Mouse (Mus musculus): Measurements from ENCODE around the gene Dgkz. TPM values are rescaled to one million over a fixed set of nuclear protein-coding genes. Genes with fewer than 3 reads are reported as not detected.
A peak's percentile ranks its signal among the peaks of the same experiment; 100 is the strongest.

Dgkz gene
- polyA plus RNA-seq, 1 experiment from 2014 or later, result 18.5 TPM

- peaks cover 17% of the 10 kb centered on the region for H3K4me1 ChIP-seq
- H3K4me3 ChIP-seq, result no peak overlapping the region
- H3K9ac ChIP-seq, result no peak overlapping the region
- H3K9me3 ChIP-seq (replicated peaks), result no peaks in the 10 kb centered on the region
- no peak overlapping the region for H3K27ac ChIP-seq
- WGBS, result 82% methylated on average over 12 of the region's 12 CpGs
- H3K36me3 ChIP-seq (ENCODE audit: poor library complexity, severe bottlenecking), result no peaks in the 10 kb centered on the region
- peaks cover 6% of the 10 kb centered on the region; the same call in 1 of the 2 replicates for H3K27me3 ChIP-seq
- no peak overlapping the region for H3K4me2 ChIP-seq
- ATAC-seq, result no peak
Observed at GRCm38 (mm10) chr2:92011424-92012353, 36.0 kb upstream of the Dgkz start.

- Histone ChIP-seq H3K9ac (peak overlapping the region; percentile 76), H3K27ac (no peak overlapping the region), H3K27me3 (peaks cover 14% of the 10 kb centered on the region), H3K4me3 (peak overlapping the region; percentile 57), H3K9me3 (replicated peaks) (no peaks in the 10 kb centered on the region), H3K4me1 (peaks cover 19% of the 10 kb centered on the region), H3K4me2 (peak overlapping the region; percentile 78), H3K36me3 (ENCODE audit: poor library complexity, severe bottlenecking) (no peaks in the 10 kb centered on the region)
- 2% methylated on average over 20 of the region's 20 CpGs for WGBS
- peak; percentile 62; the same call in 1 of the 2 replicates for ATAC-seq
Observed at GRCm38 (mm10) chr2:92008623-92009404, 33.1 kb upstream of the Dgkz start.

GRCm38 (mm10) chr2:92007933-92008622, 32.4 kb upstream of the Dgkz start:
- WGBS, result under 1% methylated on average over 32 of the region's 34 CpGs
- H3K27ac ChIP-seq, result peak overlapping the region; percentile 65; the same call in 1 of the 2 replicates
- ATAC-seq, result peak; percentile 99
- peak overlapping the region; percentile 76 for H3K9ac ChIP-seq
- H3K36me3 ChIP-seq (ENCODE audit: poor library complexity, severe bottlenecking), result no peaks in the 10 kb centered on the region
- peak overlapping the region; percentile 57 for H3K4me3 ChIP-seq
- peak overlapping the region; percentile 78 for H3K4me2 ChIP-seq
- peaks cover 14% of the 10 kb centered on the region for H3K27me3 ChIP-seq
- peaks cover 19% of the 10 kb centered on the region for H3K4me1 ChIP-seq
- no peaks in the 10 kb centered on the region for H3K9me3 ChIP-seq (replicated peaks)

GRCm38 (mm10) chr2:92006983-92007921, 31.6 kb upstream of the Dgkz start:
- 1% methylated on average over 28 of the region's 28 CpGs for WGBS
- peak overlapping the region; percentile 65; the same call in 1 of the 2 replicates for H3K27ac ChIP-seq
- H3K4me3 ChIP-seq, result peak overlapping the region; percentile 57
- ATAC-seq, result 0 out of 2 replicates have a peak, but pooled peaks have one; percentile 7
- peaks cover 14% of the 10 kb centered on the region for H3K27me3 ChIP-seq
- peak overlapping the region; percentile 78 for H3K4me2 ChIP-seq
- H3K4me1 ChIP-seq, result peaks cover 19% of the 10 kb centered on the region
- H3K9ac ChIP-seq, result peak overlapping the region; percentile 76
- no peaks in the 10 kb centered on the region for H3K9me3 ChIP-seq (replicated peaks)
- H3K36me3 ChIP-seq (ENCODE audit: poor library complexity, severe bottlenecking), result no peaks in the 10 kb centered on the region

DNA sequence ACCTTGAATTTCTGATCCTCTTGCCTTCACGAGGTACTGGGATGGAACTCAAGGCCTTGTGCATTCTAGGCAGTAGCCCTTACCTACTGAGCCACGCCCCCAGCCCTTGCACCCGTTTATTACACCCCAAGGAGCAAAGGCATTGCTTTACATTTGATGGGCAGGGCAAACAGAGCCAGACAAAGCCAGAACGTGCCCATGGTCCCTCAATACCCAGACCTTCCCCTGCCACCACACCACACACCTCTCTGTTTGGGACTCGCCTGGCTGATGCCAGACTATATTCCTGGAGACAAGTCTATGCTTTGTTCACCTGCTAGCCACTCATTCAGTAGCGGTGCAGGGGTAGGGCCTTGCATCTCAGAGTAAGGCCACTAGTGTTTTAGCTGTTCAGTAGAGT, 30.8 kb upstream of the Dgkz start:
- no peaks in the 10 kb centered on the region for H3K9me3 ChIP-seq (replicated peaks)
- H3K27ac ChIP-seq, result no peak overlapping the region
- no peak for ATAC-seq
- peak overlapping the region; percentile 78 for H3K4me2 ChIP-seq
- H3K9ac ChIP-seq, result no peak overlapping the region
- peaks cover 19% of the 10 kb centered on the region for H3K4me1 ChIP-seq
- H3K4me3 ChIP-seq, result no peak overlapping the region; the same call in 1 of the 2 replicates
- no peaks in the 10 kb centered on the region for H3K36me3 ChIP-seq (ENCODE audit: poor library complexity, severe bottlenecking)
- H3K27me3 ChIP-seq, result peaks cover 14% of the 10 kb centered on the region
- 46% methylated on average over 6 of the region's 6 CpGs for WGBS

DNA sequence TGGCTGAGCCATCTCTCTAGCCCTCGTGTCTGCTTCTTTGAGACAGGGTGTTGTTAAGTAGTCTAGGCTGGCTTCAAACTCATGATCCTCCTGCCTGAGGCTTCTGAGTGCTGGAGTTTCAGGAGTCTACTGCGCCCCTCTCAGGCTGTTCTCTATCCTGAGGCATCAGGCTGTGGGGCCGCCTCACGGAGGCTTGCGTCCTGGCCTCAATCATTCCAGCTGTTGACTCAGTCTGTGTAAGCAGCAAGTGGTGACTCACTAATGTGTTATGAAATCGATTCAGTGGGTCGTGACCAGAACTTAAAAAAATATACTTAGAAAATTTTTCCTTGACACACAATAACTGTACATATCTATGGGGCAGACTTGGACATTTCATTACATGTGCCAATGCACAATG, 29.0 kb upstream of the Dgkz start:
- no peaks in the 10 kb centered on the region for H3K36me3 ChIP-seq (ENCODE audit: poor library complexity, severe bottlenecking)
- 84% methylated on average over 7 of the region's 7 CpGs for WGBS
- H3K9ac ChIP-seq, result no peak overlapping the region
- H3K27me3 ChIP-seq, result peaks cover 8% of the 10 kb centered on the region
- peaks cover 19% of the 10 kb centered on the region for H3K4me1 ChIP-seq
- no peaks in the 10 kb centered on the region for H3K9me3 ChIP-seq (replicated peaks)
- H3K27ac ChIP-seq, result no peak overlapping the region
- no peak overlapping the region for H3K4me3 ChIP-seq
- H3K4me2 ChIP-seq, result no peak overlapping the region
- no peak for ATAC-seq

DNA sequence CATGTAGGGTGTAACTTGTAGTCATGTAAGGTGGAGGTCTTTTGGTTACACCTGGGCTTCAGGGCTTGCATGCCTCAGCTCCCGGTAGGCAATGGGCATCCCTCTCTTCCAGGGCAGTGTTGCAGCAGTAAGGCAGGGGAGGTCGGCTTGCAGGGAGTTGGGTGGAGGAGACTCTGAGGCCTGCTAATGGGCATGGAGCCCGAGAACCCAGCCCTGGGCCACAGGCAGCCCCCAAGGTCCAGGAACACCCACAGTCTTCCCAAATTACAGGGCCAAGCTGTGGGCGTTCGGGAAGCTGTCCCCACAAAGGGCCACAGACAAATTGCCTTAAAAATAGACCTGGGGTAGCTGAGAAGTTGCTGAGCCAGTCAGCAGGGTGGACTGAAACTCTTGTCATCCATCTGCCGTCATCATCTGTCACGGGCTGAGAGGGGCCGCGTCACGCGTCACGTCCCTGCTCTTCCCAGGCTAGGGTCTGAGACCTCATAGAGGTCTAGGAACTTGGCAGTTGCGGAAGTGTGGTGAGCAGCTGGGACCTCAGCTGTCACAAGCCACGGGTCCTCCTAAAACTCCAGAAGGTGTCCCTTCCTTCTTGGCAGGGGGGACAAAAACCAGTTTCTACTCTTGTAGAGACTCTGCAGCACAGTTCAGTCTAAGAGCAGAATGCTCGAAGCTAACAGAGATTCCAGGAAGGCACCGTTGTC, 22.4 kb upstream of the Dgkz start:
- WGBS, result 84% methylated on average over 16 of the region's 16 CpGs
- no peak for ATAC-seq
- Histone ChIP-seq H3K4me1 (no peaks in the 10 kb centered on the region), H3K4me2 (no peak overlapping the region), H3K27me3 (no peaks in the 10 kb centered on the region), H3K27ac (no peak overlapping the region), H3K9ac (no peak overlapping the region), H3K4me3 (no peak overlapping the region), H3K36me3 (ENCODE audit: poor library complexity, severe bottlenecking) (no peaks in the 10 kb centered on the region), H3K9me3 (replicated peaks) (no peaks in the 10 kb centered on the region)

GRCm38 (mm10) chr2:91996006-91996405, 20.3 kb upstream of the Dgkz start:
- no peak for ATAC-seq
- Histone ChIP-seq H3K27ac (no peak overlapping the region), H3K27me3 (no peaks in the 10 kb centered on the region), H3K36me3 (ENCODE audit: poor library complexity, severe bottlenecking) (no peaks in the 10 kb centered on the region), H3K9me3 (replicated peaks) (no peaks in the 10 kb centered on the region), H3K9ac (no peak overlapping the region), H3K4me3 (no peak overlapping the region), H3K4me2 (no peak overlapping the region), H3K4me1 (no peaks in the 10 kb centered on the region)
- 91% methylated on average over 5 of the region's 5 CpGs for WGBS

GRCm38 (mm10) chr2:91993409-91993808, 17.7 kb upstream of the Dgkz start:
- Histone ChIP-seq H3K4me1 (no peaks in the 10 kb centered on the region), H3K36me3 (ENCODE audit: poor library complexity, severe bottlenecking) (no peaks in the 10 kb centered on the region), H3K9me3 (replicated peaks) (no peaks in the 10 kb centered on the region), H3K27ac (no peak overlapping the region), H3K9ac (no peak overlapping the region), H3K4me2 (no peak overlapping the region), H3K27me3 (no peaks in the 10 kb centered on the region), H3K4me3 (no peak overlapping the region)
- WGBS, result 57% methylated on average over 3 of the region's 3 CpGs
- ATAC-seq, result no peak

DNA sequence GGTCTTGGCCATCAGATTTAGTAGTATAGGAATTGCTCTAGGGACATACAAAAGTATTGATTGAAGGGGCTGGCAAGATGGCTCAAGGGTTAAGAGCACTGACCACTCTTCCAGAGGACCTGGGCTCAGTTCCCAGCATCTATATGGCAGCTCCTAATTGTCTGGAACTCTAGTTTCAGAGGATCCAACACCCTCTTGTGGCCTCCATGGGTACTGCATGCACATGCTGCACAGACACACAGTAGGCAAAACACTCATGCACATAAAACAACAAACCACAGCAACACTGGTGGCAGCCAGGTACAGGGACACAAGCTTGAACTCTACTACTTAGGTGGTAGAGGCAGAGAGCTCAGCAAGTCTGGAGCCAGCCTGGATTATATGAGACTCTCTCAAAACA, 14.1 kb upstream of the Dgkz start:
- no peak overlapping the region for H3K27ac ChIP-seq
- no peak overlapping the region for H3K9ac ChIP-seq
- ATAC-seq, result no peak
- H3K4me2 ChIP-seq, result no peak overlapping the region
- no peaks in the 10 kb centered on the region for H3K9me3 ChIP-seq (replicated peaks)
- no peak overlapping the region for H3K4me3 ChIP-seq
- H3K27me3 ChIP-seq, result peaks cover 7% of the 10 kb centered on the region; the same call in 1 of the 2 replicates
- H3K36me3 ChIP-seq (ENCODE audit: poor library complexity, severe bottlenecking), result no peaks in the 10 kb centered on the region
- peaks cover 7% of the 10 kb centered on the region for H3K4me1 ChIP-seq
